Mouse (Mus musculus): ENCODE measurements around the gene Dip2c.

- TF ChIP-seq POLR2A (IDR thresholded peaks at IDR 0.05; ENCODE audit: insufficient read depth, low read length) (no peak), CTCF (IDR thresholded peaks at IDR 0.05; ENCODE audit: low read depth, low read length) (no peak), EP300 (IDR thresholded peaks at IDR 0.05; ENCODE audit: insufficient read depth, low read depth, low read length) (no peak)
Measured at GRCm38 (mm10) chr13:9635951-9636350, 359.6 kb downstream of the Dip2c start.
